In the genomic region with DNA sequence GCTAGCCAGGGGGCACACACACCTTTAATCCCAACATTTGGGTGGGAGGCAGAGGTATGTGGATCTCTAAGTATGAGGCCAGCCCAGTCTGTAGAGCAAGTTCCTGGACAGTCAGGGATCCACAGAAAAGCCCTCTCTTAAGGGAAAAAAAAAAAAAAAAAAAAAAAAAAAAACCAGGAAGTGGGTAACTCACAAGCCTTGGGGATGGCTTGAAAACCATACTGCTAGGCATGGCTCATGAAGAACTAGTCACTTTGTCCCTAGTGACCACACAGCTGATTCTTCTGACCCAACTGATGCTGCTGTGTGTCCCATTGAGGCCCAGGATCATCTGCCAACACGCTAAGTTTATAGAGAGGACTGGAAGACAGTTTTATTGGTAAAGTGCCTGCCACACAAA, we compare ENCODE assay signal across 30 mouse cellular contexts. TPM values are rescaled to one million over a fixed set of nuclear protein-coding genes. Genes with fewer than 3 reads are reported as not detected.
DNase-seq lines count a peak whose midpoint lies in the region; ATAC-seq and TF ChIP-seq lines count a peak whose summit lies in the region.
"Had no signal": no experiment of that assay in that cellular context is flagged by ENCODE, and none has a peak within 500 bp of the region (broad histone marks: within the 10 kb centered on the region; RNA-seq: fewer than 3 reads in every experiment).

No protein-coding gene starts in this region.

- H3K27me3 ChIP-seq in MEL (ENCODE audit: control insufficient read depth in 1 of 2, insufficient read depth in 2 of 2, low read length in 2 of 2), result peaks cover 0 to 1% of the 10 kb centered on the region in 2 experiments; a peak in 1 of 4 replicates
- H3K27me3 ChIP-seq: embryonic facial prominence, embryonic 13.5 days; heart, embryonic 12.5 days; kidney, embryonic 15.5 days; limb, embryonic 12.5 days; midbrain, embryonic 15.5 days; stomach, embryonic 15.5 days had no signal

- TF ChIP-seq CTCF in MEL (IDR thresholded peaks at IDR 0.05 in 2 of 3, conservative IDR thresholded peaks at IDR 0.05 in 1 of 3; ENCODE audit: control insufficient read depth in 1 of 3, insufficient read depth in 1 of 3, low read depth in 2 of 3, low read length in 3 of 3, poor library complexity in 1 of 3, severe bottlenecking in 1 of 3), result no peak

- no peak for TF ChIP-seq RAD21 in MEL (IDR thresholded peaks at IDR 0.05; ENCODE audit: low read depth, low read length)

- TF ChIP-seq POLR2A in MEL (IDR thresholded peaks at IDR 0.05; ENCODE audit: control insufficient read depth in 1 of 2, insufficient read depth in 1 of 2, low read depth in 1 of 2, low read length in 2 of 2, poor library complexity in 1 of 2), result no peak

- ATAC-seq in granulocyte monocyte progenitor cell, adult 5-6 weeks (replicated peaks; ENCODE audit: poor library complexity, severe bottlenecking), result peak; percentile 83
- ATAC-seq in megakaryocyte progenitor cell, adult 5-6 weeks (replicated peaks; ENCODE audit: poor library complexity), result peak; percentile 61
- ATAC-seq: forebrain, embryonic 16.5 days; hindbrain, embryonic 16.5 days; midbrain, embryonic 15.5 days had no signal

- peaks cover 0 to 11% of the 10 kb centered on the region in 2 experiments; a peak in 2 of 4 replicates for H3K36me3 ChIP-seq in MEL (ENCODE audit: control insufficient read depth in 1 of 2, insufficient read depth in 2 of 2, low read length in 2 of 2)
- H3K36me3 ChIP-seq: embryonic facial prominence, embryonic 13.5 days; forebrain, embryonic 10.5 days; heart, embryonic 12.5 days; hindbrain, embryonic 10.5 days; kidney, embryonic 15.5 days; limb, embryonic 12.5 days; midbrain, embryonic 10.5 days; midbrain, embryonic 15.5 days; stomach, embryonic 15.5 days had no signal

- TF ChIP-seq EP300 in MEL (IDR thresholded peaks at IDR 0.05; ENCODE audit: low read depth in 1 of 2, low read length in 2 of 2), result no peak

- H3K4me1 ChIP-seq in MEL (ENCODE audit: control insufficient read depth in 1 of 2, insufficient read depth in 2 of 2, low read length in 2 of 2), result peaks cover 3 to 11% of the 10 kb centered on the region in 2 experiments
- H3K4me1 ChIP-seq: embryonic facial prominence, embryonic 13.5 days; forebrain, embryonic 10.5 days; heart, embryonic 12.5 days; hindbrain, embryonic 10.5 days; kidney, embryonic 15.5 days; midbrain, embryonic 10.5 days; midbrain, embryonic 15.5 days; stomach, embryonic 15.5 days had no signal

- no peak overlapping the region for H3K4me3 ChIP-seq in MEL (ENCODE audit: control insufficient read depth in 1 of 2, insufficient read depth in 1 of 2, low read depth in 2 of 2, low read length in 2 of 2)
- H3K4me3 ChIP-seq: embryonic facial prominence, embryonic 13.5 days; forebrain, embryonic 10.5 days; heart, embryonic 12.5 days; hindbrain, embryonic 10.5 days; kidney, embryonic 15.5 days; left cerebral cortex, adult 2 months; limb, embryonic 12.5 days; midbrain, embryonic 10.5 days; midbrain, embryonic 15.5 days; stomach, embryonic 15.5 days had no signal

- no peaks in the 10 kb centered on the region for H3K9me3 ChIP-seq in MEL (replicated peaks; ENCODE audit: insufficient read depth, low read length)
- H3K9me3 ChIP-seq: embryonic facial prominence, embryonic 13.5 days; forebrain, embryonic 10.5 days; heart, embryonic 12.5 days; hindbrain, embryonic 10.5 days; kidney, embryonic 15.5 days; limb, embryonic 12.5 days; midbrain, embryonic 10.5 days; midbrain, embryonic 15.5 days; stomach, embryonic 15.5 days had no signal

- peak; percentile 29 for DNase-seq in A20 (ENCODE audit: low read depth, low spot score)
- peak; percentile 60 for DNase-seq in MEL (ENCODE audit: low read depth, low spot score)
- no peak for DNase-seq in frontal cortex, postnatal 36 days (ENCODE audit: low spot score in 2 of 2)
- DNase-seq in cerebellum, adult 11-12 months, result no peak
- DNase-seq in ovary, postnatal 36 days (ENCODE audit: low spot score), result no peak
- no peak for DNase-seq in gastrocnemius, adult 18-20 months (ENCODE audit: low spot score)
- DNase-seq: adrenal gland, adult 2 months; adrenal gland, postnatal 36 days; B cell, adult 2 months; cerebellum, adult 9-10 months; gastrocnemius, postnatal 25 days; heart, adult 18-20 months; kidney, adult 18-20 months; kidney, postnatal 25 days; lung, postnatal 36 days; thymus, postnatal 36 days had no signal

- peak overlapping the region; percentile 36; the same call in 1 of the 2 replicates for H3K9ac ChIP-seq in MEL (ENCODE audit: control insufficient read depth, low read depth, low read length, poor library complexity, severe bottlenecking)
- H3K9ac ChIP-seq: embryonic facial prominence, embryonic 13.5 days; heart, embryonic 12.5 days; kidney, embryonic 15.5 days; limb, embryonic 12.5 days; midbrain, embryonic 15.5 days; stomach, embryonic 15.5 days had no signal

- no peaks in the 10 kb centered on the region for H3K79me2 ChIP-seq in MEL (ENCODE audit: control insufficient read depth, insufficient read depth, low read length, poor library complexity)

- no peak overlapping the region for H3K27ac ChIP-seq in MEL (ENCODE audit: control insufficient read depth, low read depth, low read length)
- H3K27ac ChIP-seq: embryonic facial prominence, embryonic 13.5 days; forebrain, embryonic 10.5 days; hindbrain, embryonic 10.5 days; kidney, embryonic 15.5 days; left cerebral cortex, adult 2 months; limb, embryonic 12.5 days; midbrain, embryonic 10.5 days; midbrain, embryonic 15.5 days; stomach, embryonic 15.5 days had no signal

TF ChIP-seq in MEL, 35 proteins besides CTCF, POLR2A, EP300 and RAD21:
- TF ChIP-seq CHD1 (IDR thresholded peaks at IDR 0.05; ENCODE audit: low read depth, low read length) (no peak), GATA1 (IDR thresholded peaks at IDR 0.05; ENCODE audit: low read depth, low read length) (no peak), NRF1 (IDR thresholded peaks at IDR 0.05; ENCODE audit: insufficient read depth, low read depth, low read length, poor library complexity, severe bottlenecking) (no peak), ZNF384 (IDR thresholded peaks at IDR 0.05; ENCODE audit: low read depth, low read length) (peak; percentile 98), MXI1 (IDR thresholded peaks at IDR 0.05; ENCODE audit: low read depth, low read length) (no peak), RCOR1 (IDR thresholded peaks at IDR 0.05; ENCODE audit: low read depth, low read length) (no peak), ZMIZ1 (IDR thresholded peaks at IDR 0.05; ENCODE audit: low read depth, low read length) (no peak), E2F4 (IDR thresholded peaks at IDR 0.05; ENCODE audit: borderline replicate concordance, low read depth, low read length) (no peak), MYB (IDR thresholded peaks at IDR 0.05; ENCODE audit: low read depth, low read length) (no peak), ZKSCAN1 (IDR thresholded peaks at IDR 0.05; ENCODE audit: low read depth, low read length) (peak; percentile 41; the same call in 1 of the 2 replicates), UBTF (IDR thresholded peaks at IDR 0.05; ENCODE audit: borderline replicate concordance, insufficient read depth, low read depth, low read length) (no peak), KAT2A (conservative IDR thresholded peaks at IDR 0.05; ENCODE audit: low read depth, low read length) (no peak), MAX (IDR thresholded peaks at IDR 0.05; ENCODE audit: low read length) (no peak), ELF1 (IDR thresholded peaks at IDR 0.05; ENCODE audit: low read depth, low read length) (peak; percentile 30; the same call in 1 of the 2 replicates), MYC (IDR thresholded peaks at IDR 0.05; ENCODE audit: low read depth, low read length) (no peak), GABPA (IDR thresholded peaks at IDR 0.05; ENCODE audit: low read depth, low read length) (no peak), MAZ (IDR thresholded peaks at IDR 0.05; ENCODE audit: low read depth, low read length) (no peak)
TF ChIP-seq in MEL: peak in this region for 3.

RNA-seq across cellular contexts. Expression of gene Tax1bp1, which starts 14.5 kb away (rescaled TPM):
- 39.8 and 46.0 TPM in 2 replicates for total RNA-seq in MEL (2012; rRNA removed)
- polyA plus RNA-seq in MEL (2012; ENCODE audit: insufficient read depth in 1 of 2, insufficient read length in 2 of 2, low read depth in 1 of 2, low replicate concordance in 2 of 2, missing spikeins in 1 of 2), result 10 to 100 TPM in 1 of 2 experiments, not detected in 1; 45.6 TPM
- total RNA-seq in granulocyte monocyte progenitor cell, adult 5-6 weeks (2014; fragmentation: Nextera tagmentation), result 155 and 165 TPM in 2 replicates
- total RNA-seq in granulocyte monocyte progenitor cell, adult 5-6 weeks (2017), result 339 and 381 TPM in 2 replicates
- total RNA-seq in megakaryocyte progenitor cell, adult 5-6 weeks (2015), result 219 and 220 TPM in 2 replicates
- 295 and 366 TPM in 2 replicates for total RNA-seq in megakaryocyte progenitor cell, adult 5-6 weeks (2017)
- 10 to 100 TPM; 75.1 to 76.5 TPM for total RNA-seq in gastrocnemius, adult 18-20 months (2021)

RNA-seq across cellular contexts. Expression of gene Hibadh, which starts 58.9 kb away (rescaled TPM):
- 30.9 and 31.2 TPM in 2 replicates for total RNA-seq in MEL (2012; rRNA removed)
- 10 to 100 TPM in 1 of 2 experiments, not detected in 1; 39.3 TPM for polyA plus RNA-seq in MEL (2012; ENCODE audit: insufficient read depth in 1 of 2, insufficient read length in 2 of 2, low read depth in 1 of 2, low replicate concordance in 2 of 2, missing spikeins in 1 of 2)
- 70.8 and 77.4 TPM in 2 replicates for total RNA-seq in granulocyte monocyte progenitor cell, adult 5-6 weeks (2014; fragmentation: Nextera tagmentation)
- total RNA-seq in granulocyte monocyte progenitor cell, adult 5-6 weeks (2017), result 54.5 and 56.2 TPM in 2 replicates
- total RNA-seq in megakaryocyte progenitor cell, adult 5-6 weeks (2015), result 74.8 and 97.5 TPM in 2 replicates
- 51.1 and 57.8 TPM in 2 replicates for total RNA-seq in megakaryocyte progenitor cell, adult 5-6 weeks (2017)
- 100 to 1,000 TPM; 112 to 115 TPM for total RNA-seq in gastrocnemius, adult 18-20 months (2021)

Comparison
In these comparisons a context has a peak if more than half of its experiments do, and no peak if none do; other contexts are left out.
1. DNase-seq: peak in A20 (single experiment) and MEL (single experiment); none in frontal cortex, postnatal 36 days (0 of 2), cerebellum, adult 11-12 months (single experiment), ovary, postnatal 36 days (single experiment) and gastrocnemius, adult 18-20 months (single experiment).